Mouse (Mus musculus) cerebellum, adult 18-20 months (tissue): Measurements from ENCODE around the gene Appbp2.
"Not testable (repeated sequence)": the region's sequence is repeated elsewhere in the genome, so short reads cannot be mapped to it uniquely, and the experiment has no call there.

Experiments used
- DNase-seq, 2 experiments: peaks; one replicate each; pipeline ENCODE4 v3.0.0; 2021

The Appbp2 gene

DNA sequence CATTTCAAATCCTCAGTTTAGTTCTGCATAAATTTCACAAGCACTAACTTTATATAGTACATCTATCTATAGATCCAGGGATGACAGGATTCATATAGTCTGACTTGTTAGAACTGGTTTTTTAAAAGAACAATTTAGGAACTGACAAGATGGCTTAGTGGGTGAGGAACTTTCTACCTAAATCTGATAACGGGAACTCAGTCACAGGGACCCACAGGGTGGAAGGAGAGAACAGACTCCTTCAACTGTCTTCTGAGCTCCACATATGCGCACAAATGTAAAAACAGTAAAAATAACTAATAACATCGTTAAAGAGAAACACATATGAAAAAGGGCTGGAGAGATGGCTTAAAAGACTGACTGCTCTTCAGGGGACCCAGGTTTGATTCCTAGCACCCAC lies 15.9 kb downstream of the Appbp2 start:
- no peak for DNase-seq

DNA sequence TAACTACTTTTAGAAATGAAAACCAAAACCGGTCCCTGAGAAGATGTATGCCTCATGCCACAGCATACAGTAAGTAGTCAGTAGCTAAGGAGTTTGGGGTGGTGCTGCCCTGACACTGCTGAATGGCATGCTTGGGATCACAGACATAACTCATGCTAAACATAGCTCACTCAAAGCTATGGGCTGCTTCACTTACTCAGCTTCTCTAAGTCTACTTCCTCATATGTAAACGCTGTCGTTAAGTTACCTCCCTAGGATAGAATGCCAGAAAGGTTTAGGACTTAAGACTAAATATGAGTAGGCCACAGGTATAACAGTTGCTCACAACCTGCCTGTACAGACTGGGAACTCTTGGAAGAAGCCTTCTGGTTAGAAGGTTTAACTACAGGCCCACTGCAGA lies 20.3 kb downstream of the Appbp2 start:
- no peak for DNase-seq

DNA sequence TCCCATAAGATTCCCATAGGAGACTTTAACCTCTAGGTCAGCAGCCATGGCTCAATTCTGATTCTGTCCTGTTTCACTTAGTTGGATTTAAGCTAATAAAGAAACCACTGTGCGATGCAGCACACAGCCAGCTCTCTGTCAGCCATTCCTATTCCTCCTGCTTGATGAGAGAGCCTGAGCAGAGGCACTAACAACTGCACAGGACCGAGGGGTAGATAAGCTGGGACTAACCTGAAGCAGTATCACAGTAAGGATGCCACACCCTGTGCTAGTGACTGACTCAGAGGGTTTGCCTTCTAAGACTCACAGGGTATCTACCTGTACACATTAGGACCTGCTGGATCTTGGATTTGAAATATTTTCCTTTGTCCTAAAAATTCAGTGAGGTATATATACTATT lies 21.7 kb downstream of the Appbp2 start:
- DNase-seq, result no peak

- DNase-seq, result no peak
Measured at GRCm38 (mm10) chr11:85211151-85211550, 23.8 kb downstream of the Appbp2 start.

DNA sequence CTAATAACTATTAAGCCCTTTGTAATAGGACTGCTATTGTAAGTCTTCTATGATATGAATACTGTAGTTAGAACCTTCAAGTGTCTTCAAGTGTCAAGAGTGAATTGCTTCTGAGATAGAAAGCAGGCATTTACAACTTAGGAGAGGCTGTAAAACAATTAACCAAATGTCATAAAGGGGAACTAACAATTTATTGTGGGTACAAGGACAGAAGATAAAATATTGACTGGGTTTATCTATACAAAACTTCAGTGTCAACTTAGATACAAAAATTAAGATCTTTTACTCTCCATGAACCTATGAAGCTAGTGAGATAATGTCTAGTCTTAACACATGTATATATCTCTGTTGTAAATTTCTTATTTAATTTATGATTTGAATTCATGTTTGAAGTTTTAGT lies 28.7 kb downstream of the Appbp2 start:
- no peak for DNase-seq

DNA sequence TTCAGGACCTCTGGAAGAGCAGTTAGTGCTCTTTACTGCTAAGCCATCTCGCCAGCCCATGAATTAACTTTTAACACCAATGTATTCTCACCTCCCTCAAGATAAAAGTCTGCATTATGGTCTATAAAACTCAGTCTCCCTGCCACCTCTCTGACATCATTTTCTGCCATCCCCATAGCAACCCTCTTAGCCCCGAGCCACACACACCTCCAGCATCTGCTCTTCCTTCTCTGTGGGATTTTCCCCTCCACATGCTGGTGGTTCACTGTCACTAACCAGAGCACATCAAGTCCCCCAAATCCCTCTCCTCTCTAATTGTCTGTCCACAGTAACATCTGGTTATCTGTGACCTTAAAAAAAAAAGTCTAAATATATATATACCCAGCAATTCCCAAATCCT lies 36.0 kb downstream of the Appbp2 start:
- DNase-seq, result no peak

DNA sequence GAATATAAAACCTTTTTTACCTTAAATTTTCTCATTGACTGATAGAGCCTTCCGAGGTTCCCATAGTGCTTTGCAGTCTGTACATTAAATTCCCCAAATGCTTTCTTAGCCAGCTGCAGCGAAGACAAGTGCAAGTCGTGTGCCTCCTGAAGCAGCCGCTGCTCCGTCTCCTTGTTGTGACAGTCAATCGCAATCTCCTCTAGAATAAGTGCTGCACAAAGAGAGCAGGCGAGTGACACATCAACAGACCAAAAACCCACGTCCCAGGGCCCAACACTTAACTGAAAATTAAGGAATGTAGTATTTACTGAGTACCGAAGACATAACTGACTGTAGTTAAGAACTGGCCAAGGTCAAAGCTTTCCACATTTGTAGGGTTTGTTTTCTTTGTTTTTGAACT lies 38.9 kb downstream of the Appbp2 start:
- no peak for DNase-seq

DNA sequence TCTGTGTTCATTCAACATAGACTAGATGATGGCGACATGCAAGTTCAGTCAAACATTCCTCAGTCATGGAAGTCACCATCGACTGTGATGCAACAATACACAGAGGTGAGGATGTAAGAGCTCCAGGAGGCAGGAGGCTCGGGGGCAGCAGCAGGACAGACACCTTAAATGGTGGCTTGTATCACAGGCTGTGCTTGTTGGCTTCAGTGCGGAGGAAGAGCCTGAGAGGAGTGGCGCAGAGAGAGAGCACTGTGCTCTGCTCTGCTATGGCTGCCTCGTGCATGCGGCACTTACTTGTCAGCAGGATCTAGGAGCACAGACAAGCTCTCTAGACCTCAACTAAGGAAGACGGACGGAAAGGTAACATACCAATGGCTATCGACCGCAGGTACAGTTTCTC lies 40.7 kb downstream of the Appbp2 start:
- no peak for DNase-seq

DNA sequence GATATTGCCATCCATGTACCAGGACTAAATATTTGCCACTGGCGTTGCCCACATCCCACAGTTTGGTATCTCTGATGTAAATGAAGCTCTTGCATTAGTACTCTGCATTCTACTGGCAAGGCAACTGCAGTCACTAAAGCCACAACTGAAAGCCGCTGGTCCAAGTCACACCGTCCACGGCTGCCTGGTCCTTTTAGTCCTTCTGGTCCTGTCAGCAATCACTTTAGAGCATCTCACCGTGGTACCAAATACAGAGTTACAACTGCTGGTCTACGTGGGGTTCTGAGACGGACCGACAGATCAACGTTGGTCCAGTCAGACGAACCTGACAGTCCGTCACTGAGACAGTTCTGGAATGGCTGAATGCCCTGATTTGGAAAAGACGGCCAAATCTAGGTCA lies 44.2 kb downstream of the Appbp2 start:
- DNase-seq, result no peak

DNA sequence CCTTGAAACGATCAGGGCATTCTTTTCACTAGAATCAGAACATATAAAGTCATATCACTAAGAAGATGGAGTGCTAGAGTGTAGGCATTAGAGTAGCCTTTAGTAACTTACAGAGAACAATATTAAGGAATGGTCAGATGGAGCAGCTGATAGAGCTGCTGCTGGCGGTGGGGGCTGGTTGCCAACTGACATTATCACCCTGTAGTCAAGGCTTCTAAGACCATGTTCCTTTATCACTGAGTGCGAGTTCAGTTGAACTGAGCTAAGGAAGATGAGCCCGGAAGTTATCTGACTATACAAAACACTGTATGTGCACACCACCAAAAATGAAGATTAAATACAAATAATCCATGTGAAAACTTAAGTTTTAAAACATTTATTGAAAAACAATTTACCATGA lies 45.8 kb downstream of the Appbp2 start:
- DNase-seq, result no peak

- no peak for DNase-seq
Measured at GRCm38 (mm10) chr11:85184839-85185238, 50.1 kb downstream of the Appbp2 start.

- peak; percentile 59 for DNase-seq
Measured at GRCm38 (mm10) chr11:85184082-85184481, 50.8 kb downstream of the Appbp2 start.

GRCm38 (mm10) chr11:85183284-85183779 lies 51.6 kb downstream of the Appbp2 start:
- DNase-seq, result no peak

DNA sequence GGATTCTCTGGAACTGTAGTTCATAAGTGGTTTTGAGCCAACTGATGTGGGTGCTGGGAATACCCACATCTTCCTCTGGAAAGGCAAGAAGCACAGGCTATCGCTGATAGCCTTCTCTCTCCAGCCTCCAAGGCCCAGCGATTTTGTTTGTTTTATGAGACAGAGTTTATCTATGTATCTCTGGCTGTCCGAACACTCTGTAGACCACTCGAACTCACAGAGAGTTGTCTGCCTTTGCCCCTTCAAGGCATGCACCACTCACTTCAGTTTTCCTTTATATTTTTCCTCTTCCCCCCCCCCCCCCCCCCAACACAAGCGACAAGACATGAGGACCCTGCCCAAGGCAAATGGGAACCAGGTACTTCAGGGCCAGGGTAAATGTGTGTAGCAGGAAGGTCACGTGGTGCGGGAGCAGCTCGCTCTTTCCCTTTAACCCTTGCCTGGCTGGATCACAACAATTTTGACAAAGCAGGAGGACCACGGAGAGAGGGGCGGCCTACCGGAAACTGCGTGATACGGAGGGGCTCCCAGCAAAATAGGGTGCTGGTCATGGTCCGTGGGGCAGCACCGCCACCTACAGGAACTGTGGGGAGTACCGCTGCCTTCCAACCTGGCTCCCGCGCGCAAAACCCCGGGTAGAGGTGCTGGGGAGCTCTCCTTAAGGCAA lies 52.2 kb downstream of the Appbp2 start:
- DNase-seq, result peak; percentile 70 to 80

DNA sequence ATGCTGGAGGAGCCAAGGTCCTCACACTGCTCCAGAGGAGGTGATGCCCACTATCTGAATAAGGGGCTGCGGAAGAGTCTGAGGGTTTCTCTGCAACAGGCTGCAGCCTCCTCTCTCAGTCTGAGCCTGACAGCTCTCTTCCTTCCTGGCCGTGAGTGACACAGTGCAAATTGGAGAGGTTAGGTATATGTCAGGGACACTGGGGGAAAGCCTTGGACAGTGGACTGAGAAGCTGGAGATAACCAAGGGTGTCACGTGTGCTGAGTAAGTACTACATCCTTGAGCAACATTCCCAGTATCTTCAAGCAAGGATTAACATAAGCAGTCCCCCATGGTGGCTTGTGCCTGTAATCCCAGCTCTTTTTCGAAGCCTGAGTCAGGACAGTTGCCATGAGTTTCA lies 56.5 kb downstream of the Appbp2 start:
- DNase-seq, result no peak

DNA sequence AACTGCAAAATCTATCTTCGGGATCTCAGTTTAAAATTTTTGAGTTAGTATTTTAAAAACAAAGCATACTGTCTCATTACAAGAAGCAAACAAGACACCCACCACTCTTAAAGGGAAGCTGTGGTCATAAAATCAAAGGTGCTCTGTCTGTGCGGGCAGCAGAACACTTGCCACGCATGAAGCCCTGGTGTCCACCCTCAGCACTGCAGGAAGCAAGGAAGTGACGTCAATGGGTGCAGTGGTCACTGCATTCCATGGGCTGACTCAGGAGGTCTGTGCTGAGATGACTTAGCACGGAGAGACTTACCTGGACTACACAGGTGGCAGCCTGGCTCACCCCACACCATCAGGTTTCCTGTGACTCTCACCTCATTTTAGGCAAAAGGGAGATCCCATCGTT lies 57.2 kb downstream of the Appbp2 start:
- no peak for DNase-seq

GRCm38 (mm10) chr11:85175941-85176340 lies 59.0 kb downstream of the Appbp2 start:
- DNase-seq, result no peak

GRCm38 (mm10) chr11:85170833-85171232 lies 64.1 kb downstream of the Appbp2 start:
- DNase-seq, result no peak

DNA sequence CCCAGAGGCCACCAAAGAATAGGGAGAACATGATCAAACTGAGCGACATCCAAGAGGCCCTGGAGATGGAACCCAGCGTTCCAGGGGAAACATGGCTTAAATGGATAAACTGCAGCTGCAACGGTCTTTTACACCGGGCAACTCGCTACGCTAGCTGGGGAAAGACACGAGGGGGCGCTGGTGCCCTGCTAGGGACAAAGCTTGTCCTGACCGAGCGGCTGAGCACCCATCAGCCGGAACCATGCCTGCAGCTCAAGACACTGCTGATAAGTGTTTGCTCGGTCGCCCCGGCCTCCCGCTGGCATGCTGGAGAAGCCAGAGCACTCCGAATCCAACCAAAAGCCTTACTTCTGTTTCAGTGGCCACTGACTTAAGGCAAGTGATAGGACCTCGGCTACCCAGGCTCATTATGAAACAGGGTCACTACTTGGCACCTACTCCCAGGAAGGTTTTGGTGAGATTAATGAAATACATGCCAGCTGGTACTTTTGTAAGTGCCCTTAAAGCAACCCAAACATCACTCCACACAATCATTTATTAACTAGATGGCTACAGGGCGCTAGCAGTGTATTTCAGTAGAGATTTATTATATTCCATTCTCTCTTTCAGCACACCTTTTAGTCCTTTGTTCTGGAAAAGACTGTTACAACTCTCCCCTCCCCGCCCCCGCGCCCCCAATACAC lies 64.7 kb downstream of the Appbp2 start, which contains the start of gene 1700125H20Rik:
1700125H20Rik (plus strand) TSS at position 347 of the 683 bp plus-strand sequence.
- DNase-seq, result peak; percentile 92 to 94

- DNase-seq, result no peak
Measured at GRCm38 (mm10) chr11:85167503-85167902, 67.4 kb downstream of the Appbp2 start.

GRCm38 (mm10) chr11:85164371-85164770 lies 70.6 kb downstream of the Appbp2 start:
- DNase-seq, result no peak

DNA sequence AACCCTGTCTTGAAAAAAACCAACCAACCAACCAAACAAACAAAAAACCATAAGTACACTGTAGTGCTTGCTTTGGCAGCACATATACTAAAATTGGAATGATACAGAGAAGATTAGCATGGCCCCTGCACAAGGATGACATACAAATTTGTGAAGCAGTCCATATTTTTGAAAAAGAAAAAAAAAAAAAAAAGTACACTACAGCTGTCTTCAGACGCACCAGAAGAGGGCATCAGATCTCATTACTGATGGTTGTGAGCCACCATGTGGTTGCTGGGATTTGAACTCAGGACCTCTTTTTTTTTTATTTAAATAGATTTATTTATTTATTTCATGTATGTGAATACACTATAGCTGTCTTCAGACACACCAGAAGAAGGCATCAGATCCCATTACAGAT lies 71.9 kb downstream of the Appbp2 start:
- not testable (repeated sequence) for DNase-seq

DNA sequence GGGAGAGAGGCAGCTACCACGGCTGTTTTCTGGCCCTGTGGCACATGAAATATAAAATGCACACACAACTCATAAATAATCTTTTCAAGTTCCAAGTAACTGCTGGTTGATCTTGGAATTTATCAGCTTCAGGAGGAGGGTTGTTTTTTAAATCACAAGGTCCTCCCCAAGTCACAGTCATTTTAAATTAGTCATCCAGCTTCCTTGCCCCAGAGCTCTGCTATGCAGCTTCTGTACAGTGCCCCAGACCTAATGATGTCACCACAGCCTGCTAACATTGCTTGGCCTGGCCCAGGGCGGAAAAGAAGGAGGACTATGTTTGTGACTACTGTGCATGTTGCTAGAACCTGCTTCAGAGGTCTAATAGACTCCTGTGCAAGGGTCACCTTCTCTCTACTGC lies 77.6 kb downstream of the Appbp2 start:
- DNase-seq, result no peak

- no peak for DNase-seq
Measured at GRCm38 (mm10) chr11:85152256-85152930, 82.5 kb downstream of the Appbp2 start.
